Mouse (Mus musculus): Measurements from ENCODE around the gene Anks1.

Gene Anks1

DNA sequence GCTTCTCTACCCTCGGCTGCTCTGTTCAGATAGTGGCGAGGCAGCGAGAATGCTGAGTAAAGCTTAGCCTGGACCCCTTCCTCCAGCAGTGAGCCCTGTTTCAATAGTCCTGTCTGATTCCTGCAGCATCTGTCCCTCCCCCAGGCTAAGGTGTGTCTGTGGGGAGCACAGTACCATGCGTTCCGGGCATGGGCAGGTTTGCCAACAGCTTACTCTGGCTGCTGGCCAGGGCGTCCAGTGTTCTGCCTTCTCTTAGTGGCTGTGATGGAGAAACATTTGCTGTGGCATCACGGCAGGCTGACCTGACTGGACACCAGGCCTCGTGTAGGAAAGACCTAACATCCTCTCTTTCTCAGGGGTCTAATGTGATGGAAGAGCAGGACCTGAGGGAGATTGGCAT is 141.1 kb downstream of the Anks1 start:
- DNase-seq (ENCODE audit: low read depth, low spot score), result no peak

DNA sequence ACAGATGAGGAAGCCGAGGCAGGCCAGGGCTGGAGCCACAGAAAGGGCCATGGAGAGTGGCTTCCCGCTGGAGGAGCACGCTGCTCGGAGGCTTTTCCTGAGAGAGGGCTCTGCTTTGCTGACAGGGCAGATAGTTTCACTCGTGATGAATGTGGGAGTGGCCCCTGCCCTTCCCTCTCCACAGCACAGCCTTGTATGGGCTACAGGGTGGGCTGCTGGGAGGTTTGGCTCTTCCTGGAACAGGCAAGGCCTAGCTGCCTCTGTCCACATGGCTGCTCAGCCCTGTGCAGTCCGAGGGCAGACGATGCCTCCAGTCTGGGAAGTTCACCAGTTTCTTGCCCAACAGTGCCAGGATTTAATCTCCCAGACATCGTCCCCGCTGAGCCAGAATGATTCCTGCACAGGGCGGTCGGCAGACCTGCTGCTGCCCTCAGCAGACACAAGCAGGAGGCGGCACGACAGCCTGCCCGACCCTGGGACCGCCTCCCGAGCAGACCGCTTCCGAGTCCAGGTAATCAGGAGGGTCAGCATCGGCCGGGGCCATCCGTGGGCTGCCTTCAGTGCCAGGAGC is 143.3 kb downstream of the Anks1 start:
- DNase-seq (ENCODE audit: low read depth, low spot score), result no peak

- no peak for DNase-seq (ENCODE audit: low read depth, low spot score)
Observed at GRCm38 (mm10) chr17:28058346-28058745, 149.2 kb downstream of the Anks1 start.

DNA sequence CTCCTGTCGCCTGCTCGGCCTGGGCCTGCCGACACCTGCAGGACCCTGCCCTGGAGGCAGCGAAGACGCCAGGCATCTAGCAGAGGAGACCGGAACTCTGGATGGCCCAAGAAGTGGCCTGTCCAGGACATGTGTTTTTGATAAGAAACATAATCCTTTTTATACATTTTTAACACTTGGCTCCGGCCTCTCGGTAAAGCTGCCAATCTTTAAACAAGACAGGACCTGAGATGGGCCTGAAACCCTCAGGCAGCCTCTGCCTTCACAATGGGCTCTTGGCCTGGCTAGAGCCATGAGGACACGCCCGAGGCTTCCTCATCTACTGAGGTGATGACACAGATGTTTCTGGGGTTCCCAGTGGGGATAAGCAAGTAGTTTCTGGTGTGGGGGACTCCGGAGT is 151.6 kb downstream of the Anks1 start:
- no peak for DNase-seq (ENCODE audit: low read depth, low spot score)

GRCm38 (mm10) chr17:28061472-28061871 is 152.4 kb downstream of the Anks1 start:
- DNase-seq (ENCODE audit: low read depth, low spot score), result no peak

DNA sequence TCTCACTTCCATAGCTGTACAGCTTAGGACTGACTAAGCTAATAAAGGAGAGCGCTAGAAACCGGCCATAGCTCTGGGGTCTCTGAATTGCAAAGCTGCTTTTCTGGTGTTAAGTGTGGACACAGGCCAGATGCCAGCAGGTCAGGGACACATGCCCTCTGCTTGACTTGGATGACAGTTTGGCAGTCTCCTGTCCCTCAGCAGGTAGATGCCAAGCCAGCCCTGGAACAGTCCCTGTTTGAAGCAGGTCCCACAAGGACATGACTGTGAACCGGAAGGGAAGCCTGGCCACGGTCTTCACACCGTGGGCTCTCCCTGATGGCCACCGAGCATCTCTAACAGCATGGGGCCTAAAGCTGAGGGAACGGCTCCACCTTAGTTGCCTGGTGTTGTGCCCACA is 153.6 kb downstream of the Anks1 start:
- no peak for DNase-seq (ENCODE audit: low read depth, low spot score)

DNA sequence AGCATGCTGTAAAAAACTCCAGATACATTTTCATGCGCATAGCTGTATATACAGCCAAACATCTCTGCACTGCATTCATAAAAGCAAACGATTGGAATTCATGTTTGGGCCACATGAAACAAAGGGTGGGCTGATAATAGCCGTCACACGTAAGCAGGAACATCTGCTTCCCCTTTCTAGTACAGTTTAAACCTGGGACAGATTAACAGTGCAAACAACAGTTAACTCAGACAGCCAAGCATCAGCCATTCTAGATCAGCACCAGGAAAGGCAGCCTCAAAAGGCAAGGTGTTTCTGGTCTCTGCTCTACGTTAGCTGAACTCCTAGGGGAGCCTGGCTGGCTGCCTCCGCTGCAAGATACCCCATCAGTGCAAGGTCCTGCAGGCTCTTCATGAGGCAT is 154.1 kb downstream of the Anks1 start:
- no peak for DNase-seq (ENCODE audit: low read depth, low spot score)

DNA sequence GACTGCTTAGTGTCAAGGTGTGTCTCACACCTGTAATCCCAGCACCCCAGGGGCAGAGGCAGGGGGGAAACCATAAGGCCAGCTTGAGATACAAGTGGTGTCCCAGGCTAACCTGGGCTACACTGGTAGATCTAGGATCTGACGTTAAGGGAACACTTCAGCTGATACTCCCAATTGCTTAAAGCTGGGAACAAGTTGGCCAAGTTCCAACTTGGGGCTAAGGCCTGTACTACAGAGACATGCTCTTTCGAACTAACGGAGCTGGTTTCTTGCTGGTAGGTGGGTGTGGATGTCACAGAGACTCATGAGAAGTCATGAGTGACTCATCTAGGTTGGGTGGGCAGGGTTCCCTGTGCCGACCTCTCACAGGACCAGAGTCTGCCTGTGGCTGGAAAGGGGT is 158.2 kb downstream of the Anks1 start:
- DNase-seq (ENCODE audit: low read depth, low spot score), result no peak

GRCm38 (mm10) chr17:28069446-28069845 is 160.3 kb downstream of the Anks1 start:
- no peak for DNase-seq (ENCODE audit: low read depth, low spot score)

GRCm38 (mm10) chr17:28070256-28070655 is 161.2 kb downstream of the Anks1 start:
- no peak for DNase-seq (ENCODE audit: low read depth, low spot score)

DNA sequence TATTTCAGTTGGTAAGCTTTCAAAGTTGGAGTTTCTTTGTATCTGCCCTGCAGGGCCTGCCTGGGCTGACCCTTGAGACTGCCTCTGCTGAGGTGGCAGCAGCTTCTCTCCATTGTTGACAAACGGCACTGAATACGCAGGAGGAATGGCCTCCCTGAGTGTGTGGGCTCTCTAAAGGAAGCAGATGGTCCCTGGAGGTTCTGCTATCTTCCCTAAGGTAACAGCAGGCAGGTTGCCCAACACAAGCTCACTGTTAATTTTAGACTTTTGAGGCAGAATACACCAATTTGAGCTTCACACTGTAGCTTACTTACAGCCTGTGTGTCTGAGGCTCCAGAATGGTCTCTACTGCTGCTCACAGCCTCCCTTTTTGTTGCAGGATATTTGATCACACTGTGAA is 163.6 kb downstream of the Anks1 start:
- DNase-seq (ENCODE audit: low read depth, low spot score), result no peak

DNA sequence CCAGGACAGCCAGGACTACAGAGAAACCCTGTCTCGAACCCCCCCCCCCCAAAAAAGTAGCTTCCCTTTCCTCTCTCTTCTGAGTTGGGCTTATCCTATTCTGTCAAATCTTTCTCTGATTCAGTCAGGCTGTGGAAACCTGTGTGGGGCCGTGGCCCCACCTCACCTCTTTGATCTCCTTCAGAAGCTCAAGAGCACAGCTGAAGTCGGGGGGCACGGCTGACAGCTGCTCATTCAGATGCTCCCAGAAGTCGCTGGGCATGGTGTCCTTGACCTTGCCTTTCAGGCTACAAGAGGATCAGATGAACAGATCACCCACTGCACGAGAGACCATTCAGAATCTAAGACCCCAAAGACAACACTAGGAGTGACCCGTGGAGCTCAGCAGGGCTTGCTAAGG is 165.4 kb downstream of the Anks1 start:
- no peak for DNase-seq (ENCODE audit: low read depth, low spot score)

GRCm38 (mm10) chr17:28078028-28078427 is 168.9 kb downstream of the Anks1 start:
- no peak for DNase-seq (ENCODE audit: low read depth, low spot score)

DNA sequence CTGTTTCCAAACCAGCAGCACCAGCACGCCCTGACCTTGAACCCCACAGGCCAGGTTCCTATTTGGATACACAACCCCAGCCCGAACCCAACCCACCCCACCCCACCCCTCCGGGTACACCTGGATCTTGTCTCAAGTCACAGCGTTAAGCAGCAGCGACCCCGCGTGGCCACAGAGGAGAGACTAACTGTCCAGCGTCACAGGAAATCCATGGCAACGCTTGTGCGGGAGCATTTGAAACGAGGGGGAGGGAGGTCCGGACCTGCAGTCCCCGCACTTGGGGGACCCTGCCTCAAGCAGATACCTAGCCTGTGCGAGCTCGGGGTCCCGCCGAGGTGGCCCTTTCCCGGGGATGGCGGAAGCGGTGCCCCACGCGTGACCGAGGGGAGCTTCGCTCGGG is 170.5 kb downstream of the Anks1 start:
- peak; percentile 96 for DNase-seq (ENCODE audit: low read depth, low spot score)

DNA sequence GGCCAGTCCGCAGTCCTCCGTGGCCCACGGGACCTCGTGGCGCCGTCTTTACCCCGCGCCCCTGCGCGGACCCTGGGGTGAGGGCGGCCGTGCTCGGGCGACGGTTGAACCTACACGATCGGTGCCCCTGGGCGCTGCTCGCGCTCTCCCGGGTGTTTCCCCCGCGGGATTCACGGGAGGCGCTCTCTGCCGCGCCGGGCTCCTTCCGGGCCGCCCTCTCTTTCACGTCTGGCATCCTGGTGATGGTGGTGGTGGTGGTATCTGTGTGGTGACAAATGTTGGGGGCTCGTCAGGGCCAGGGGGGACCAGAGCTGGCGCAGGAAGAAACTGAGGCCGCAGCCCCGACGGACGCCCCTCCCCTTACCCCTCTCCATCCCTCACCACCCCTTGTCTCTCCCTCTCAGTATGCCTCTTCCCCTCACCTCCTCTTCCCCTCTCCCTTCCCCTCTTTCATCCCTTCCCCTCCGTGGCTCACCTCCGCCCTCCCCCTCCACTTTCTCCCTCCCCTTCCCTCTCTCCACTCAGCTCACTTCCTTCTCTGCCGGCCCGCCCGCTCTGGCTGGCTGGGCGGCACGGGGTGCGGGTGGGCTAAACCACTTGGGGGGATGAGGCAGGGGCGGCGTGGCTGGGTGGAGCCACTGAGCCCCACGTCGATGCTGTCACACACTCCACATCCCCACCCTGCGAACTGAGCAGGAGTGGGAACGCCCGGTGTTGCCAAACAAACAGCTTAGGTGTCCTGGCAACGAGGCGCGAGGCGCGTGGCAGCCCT is 171.1 kb downstream of the Anks1 start, which contains the start of gene Tcp11:
Tcp11 (minus strand) TSS at position 595 of the 772 bp plus-strand sequence.
- peak; percentile 88 for DNase-seq (ENCODE audit: low read depth, low spot score)

DNA sequence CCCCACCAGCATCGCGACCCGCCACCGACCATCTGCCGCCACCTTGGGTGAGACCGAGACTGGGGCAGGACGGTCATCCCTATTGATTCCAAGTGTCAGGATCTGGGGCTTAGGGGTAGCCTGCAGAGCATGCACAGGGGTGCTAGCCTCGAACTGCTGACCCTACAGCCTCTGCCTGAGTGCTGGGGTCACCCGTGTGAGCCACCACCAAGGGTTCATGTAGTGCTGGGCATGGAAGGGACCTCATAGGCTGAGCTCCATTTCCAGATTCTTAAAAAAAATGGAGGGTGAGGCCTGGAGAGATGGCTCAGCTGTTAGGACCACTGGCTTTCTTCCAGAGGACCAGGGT is 171.7 kb downstream of the Anks1 start:
- no peak for DNase-seq (ENCODE audit: low read depth, low spot score)

- DNase-seq (ENCODE audit: low read depth, low spot score), result peak; percentile 73
Observed at GRCm38 (mm10) chr17:28081385-28081784, 172.3 kb downstream of the Anks1 start.

DNA sequence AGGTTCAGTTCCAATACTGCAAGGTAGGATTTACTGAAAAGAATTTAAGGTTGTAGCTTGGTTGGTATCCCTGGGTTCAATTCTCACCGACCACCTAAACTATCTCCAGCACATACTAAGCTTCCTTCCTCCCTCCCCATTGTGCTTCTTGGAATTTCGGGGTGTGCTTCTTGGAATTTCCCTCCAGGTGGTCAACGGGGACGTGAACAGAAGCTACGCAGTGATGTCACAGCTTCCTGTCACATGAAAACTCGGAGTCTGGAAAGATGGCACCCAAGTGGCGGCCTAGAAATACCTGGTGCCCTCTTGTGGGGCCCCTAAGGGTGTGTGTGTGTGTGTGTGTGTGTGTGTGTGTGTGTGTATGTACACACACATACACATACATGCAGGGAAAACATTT is 172.8 kb downstream of the Anks1 start:
- no peak for DNase-seq (ENCODE audit: low read depth, low spot score)

DNA sequence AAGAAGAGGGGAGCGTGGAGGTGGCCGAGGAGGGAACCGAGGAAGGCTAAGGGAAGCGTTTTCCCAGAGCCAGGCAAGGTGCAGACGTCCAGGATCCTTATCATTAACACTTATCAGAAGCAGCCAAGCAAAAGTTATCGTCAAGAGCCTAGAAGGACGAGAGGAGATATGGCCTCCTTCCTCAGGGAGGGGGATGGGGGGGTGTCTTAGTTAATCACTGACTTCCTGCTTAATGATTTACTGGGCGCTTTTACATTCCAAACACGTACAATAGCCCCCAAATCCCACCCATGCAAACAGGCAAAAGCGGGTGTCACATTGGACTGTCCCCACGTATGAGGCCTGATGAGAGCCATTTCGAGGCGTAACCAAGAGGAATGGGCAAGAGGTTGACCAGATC is 173.8 kb downstream of the Anks1 start:
- no peak for DNase-seq (ENCODE audit: low read depth, low spot score)

DNA sequence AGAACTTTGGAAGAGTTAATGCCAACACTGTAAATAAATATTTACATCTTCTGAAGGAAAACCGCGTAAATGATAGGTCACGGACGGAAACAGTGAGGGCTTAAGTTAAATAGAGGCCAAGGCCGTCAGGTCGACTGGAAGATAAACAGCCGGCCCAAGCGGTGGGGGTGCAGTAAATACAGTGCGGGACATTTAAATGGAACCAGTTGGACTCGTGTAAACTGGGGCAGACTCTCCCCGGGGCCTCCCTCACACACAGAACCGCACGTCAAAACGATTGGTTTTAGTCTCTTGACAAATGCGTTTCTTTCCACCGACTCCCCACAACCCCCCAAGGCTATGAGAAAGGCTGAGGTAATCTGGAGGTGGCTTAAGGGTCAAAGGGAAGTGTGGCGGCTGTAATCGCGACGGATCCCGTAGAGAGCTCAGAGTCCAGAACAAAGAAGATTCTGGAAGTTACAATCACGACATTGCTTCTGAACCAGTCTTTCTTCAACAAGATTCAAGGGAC is 175.3 kb downstream of the Anks1 start:
- no peak for DNase-seq (ENCODE audit: low read depth, low spot score)

DNA sequence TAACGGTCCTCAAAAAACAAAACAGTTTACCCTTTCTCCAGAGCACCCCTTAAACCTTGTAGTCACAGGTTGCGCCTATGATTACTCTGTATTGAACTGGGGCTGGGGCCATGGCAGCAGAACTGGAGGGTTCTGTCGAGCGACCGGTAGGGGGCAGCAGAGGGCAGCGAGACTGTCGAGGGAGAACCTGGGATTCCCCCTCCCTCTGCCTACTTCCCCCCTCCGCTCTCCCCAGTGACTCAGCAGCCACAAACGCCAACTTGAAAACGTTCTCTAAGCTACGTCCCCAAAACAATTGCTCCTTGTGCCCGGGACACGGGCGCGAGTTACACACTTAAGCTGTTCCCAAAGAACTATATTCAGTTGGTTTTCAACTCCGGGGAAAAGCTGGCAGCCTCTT is 175.9 kb downstream of the Anks1 start:
- DNase-seq (ENCODE audit: low read depth, low spot score), result peak; percentile 75

- no peak for DNase-seq (ENCODE audit: low read depth, low spot score)
Observed at GRCm38 (mm10) chr17:28087430-28087829, 178.3 kb downstream of the Anks1 start.

DNA sequence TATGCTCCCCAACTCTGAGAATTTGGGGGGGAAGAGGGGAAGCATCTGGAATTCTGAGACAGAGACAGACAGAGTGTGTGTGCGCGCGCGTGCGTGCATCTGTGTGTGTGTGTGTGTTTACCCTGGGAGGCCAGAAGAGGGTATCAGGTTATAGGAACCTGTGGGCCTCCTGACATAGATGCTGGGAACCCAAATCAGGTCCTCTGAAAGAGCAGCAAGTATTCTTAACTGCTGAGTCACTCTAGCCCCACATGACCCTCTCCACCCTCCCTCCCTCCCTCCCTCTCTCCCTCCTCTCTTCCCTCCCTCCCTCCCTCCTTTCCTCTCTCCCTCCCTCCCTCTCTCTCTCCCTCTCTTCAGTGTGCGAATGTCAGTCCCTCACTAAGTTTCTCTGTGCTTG is 179.6 kb downstream of the Anks1 start:
- DNase-seq (ENCODE audit: low read depth, low spot score), result no peak
